Mouse (Mus musculus) brain, embryonic 14.5 days (tissue): Measurements from ENCODE around the gene Oxld1.

Source experiments
- CTCF ChIP-seq: fragments of 200-500 bp; IDR thresholded peaks from 2 replicates; pipeline ENCODE4 v1.5.1; 2012; ENCODE audit warnings: inconsistent platforms, mild to moderate bottlenecking, moderate library complexity, borderline replicate concordance; ENCODE audit not compliant: insufficient read depth, insufficient read length; ENCODE audit errors: extremely low read depth
- POLR2A ChIP-seq: fragments of 200-500 bp; IDR thresholded peaks from 2 replicates; pipeline ENCODE4 v1.6.1; 2012; ENCODE audit warnings: mild to moderate bottlenecking, inconsistent platforms, borderline replicate concordance; ENCODE audit not compliant: poor library complexity, insufficient read depth, insufficient read length, severe bottlenecking; ENCODE audit errors: extremely low read depth

GRCm38 (mm10) chr11:120445475-120445874 lies 12.4 kb downstream of the Oxld1 start:
- TF ChIP-seq CTCF (no peak), POLR2A (no peak)
